Mouse (Mus musculus) E14TG2a.4 (cell line): ENCODE measurements around the gene Olfr960.

ENCODE experiments used
- CTCF ChIP-seq: conservative IDR thresholded peaks from 2 replicates; pipeline ENCODE4 v1.5.1; 2014; ENCODE audit warnings: low read length
- POU5F1 ChIP-seq: IDR thresholded peaks from 2 replicates; pipeline ENCODE4 v1.6.1; 2014; ENCODE audit warnings: low read length, borderline replicate concordance

DNA sequence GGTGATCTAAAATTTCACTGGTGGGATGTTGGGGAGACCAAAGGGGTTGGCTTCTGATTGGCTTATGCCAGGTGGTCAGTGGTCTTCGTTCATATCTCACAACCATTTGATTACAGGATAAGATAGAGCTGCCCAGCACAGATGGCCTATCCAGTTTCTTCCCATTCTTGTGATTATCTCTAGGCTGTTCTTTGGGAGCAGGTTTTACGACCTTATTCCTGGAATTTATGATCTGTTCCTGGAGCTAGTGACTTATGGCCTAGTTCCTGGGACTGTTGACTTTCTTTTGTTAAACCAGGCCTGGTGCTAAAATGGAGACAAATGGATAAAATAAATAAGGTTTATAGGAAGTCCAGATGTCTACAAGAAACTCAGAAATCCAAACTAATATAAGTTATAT, 3.5 kb downstream of the Olfr960 start:
- TF ChIP-seq CTCF: no peak
- TF ChIP-seq POU5F1: no peak
